Mouse (Mus musculus) monocyte, adult 2 months (primary cell): Measurements from ENCODE around the gene Syngr3.
"Not testable (repeated sequence)": the region's sequence is repeated elsewhere in the genome, so short reads cannot be mapped to it uniquely, and the experiment has no call there.

Source experiments
- DNase-seq, 2 experiments: peaks; one replicate each; pipeline ENCODE4 v3.0.0; 2022; ENCODE audit warnings: low spot score in 2 of 2, low read depth in 1 of 2

Syngr3 gene

GRCm38 (mm10) chr17:24677500-24678080 lies 12.2 kb downstream of the Syngr3 start:
- DNase-seq, result no peak

- DNase-seq, result no peak
Measured at GRCm38 (mm10) chr17:24676877-24677276, 12.9 kb downstream of the Syngr3 start.

- peak in 1 of 2 experiments; percentile 64 for DNase-seq
Measured at GRCm38 (mm10) chr17:24676187-24676586, 13.6 kb downstream of the Syngr3 start.

GRCm38 (mm10) chr17:24674277-24674676 lies 15.5 kb downstream of the Syngr3 start:
- no peak for DNase-seq

GRCm38 (mm10) chr17:24672141-24672540 lies 17.6 kb downstream of the Syngr3 start:
- DNase-seq, result no peak

- DNase-seq, result no peak
Measured at GRCm38 (mm10) chr17:24671346-24671745, 18.4 kb downstream of the Syngr3 start.

- DNase-seq, result no peak
Measured at GRCm38 (mm10) chr17:24670246-24670844, 19.4 kb downstream of the Syngr3 start.

- peak; percentile 79 to 92 for DNase-seq
Measured at GRCm38 (mm10) chr17:24669545-24670245, 20.1 kb downstream of the Syngr3 start, which contains the start of gene Zfp598. Gene Zfp598 (plus strand): TSS chr17:24669687.

GRCm38 (mm10) chr17:24669214-24669544 lies 20.6 kb downstream of the Syngr3 start:
- DNase-seq, result not testable (repeated sequence)

- no peak for DNase-seq
Measured at GRCm38 (mm10) chr17:24667416-24667815, 22.3 kb downstream of the Syngr3 start.

GRCm38 (mm10) chr17:24667011-24667410 lies 22.7 kb downstream of the Syngr3 start:
- DNase-seq, result not testable (repeated sequence)

- no peak for DNase-seq
Measured at GRCm38 (mm10) chr17:24658017-24658758, 31.6 kb downstream of the Syngr3 start, which contains the start of gene Npw. Gene Npw (minus strand): TSS chr17:24658457.

- DNase-seq, result no peak
Measured at GRCm38 (mm10) chr17:24654969-24655368, 34.8 kb downstream of the Syngr3 start.

GRCm38 (mm10) chr17:24653967-24654710 lies 35.6 kb downstream of the Syngr3 start:
- DNase-seq, result peak; percentile 36 to 61

- DNase-seq, result no peak
Measured at GRCm38 (mm10) chr17:24651835-24652234, 37.9 kb downstream of the Syngr3 start.

- DNase-seq, result no peak
Measured at GRCm38 (mm10) chr17:24650766-24651165, 39.0 kb downstream of the Syngr3 start.

- DNase-seq, result no peak
Measured at GRCm38 (mm10) chr17:24650070-24650616, 39.6 kb downstream of the Syngr3 start, which contains the start of gene Slc9a3r2. Gene Slc9a3r2 (minus strand): TSS chr17:24650327.

GRCm38 (mm10) chr17:24649581-24650069 lies 40.1 kb downstream of the Syngr3 start:
- DNase-seq, result no peak

GRCm38 (mm10) chr17:24648731-24649377 lies 40.9 kb downstream of the Syngr3 start:
- no peak for DNase-seq

GRCm38 (mm10) chr17:24647493-24647892 lies 42.3 kb downstream of the Syngr3 start:
- DNase-seq, result no peak
